Mouse (Mus musculus): ENCODE measurements around the gene Mtmr2. TPM values are rescaled to one million over a fixed set of nuclear protein-coding genes. Genes with fewer than 3 reads are reported as not detected.

Gene Mtmr2
- polyA plus RNA-seq, 1 experiment from 2014 or later, result 62.6 TPM

GRCm38 (mm10) chr9:13794302-13794701 lies 46.1 kb downstream of the Mtmr2 start:
- Histone ChIP-seq H3K9ac (replicated peaks; ENCODE audit: low read depth) (no peak overlapping the region), H3K27me3 (replicated peaks; ENCODE audit: insufficient read depth, low read length) (no peaks in the 10 kb centered on the region), H3K27ac (ENCODE audit: low read length) (no peak overlapping the region), H3K4me2 (replicated peaks; ENCODE audit: low read depth, low read length) (no peak overlapping the region), H3K9me3 (ENCODE audit: low read length) (no peaks in the 10 kb centered on the region), H3K4me3 (ENCODE audit: low read depth, low read length) (no peak overlapping the region), H3K4me1 (ENCODE audit: insufficient read depth, low read depth, low read length) (no peaks in the 10 kb centered on the region), H3K36me3 (ENCODE audit: insufficient read depth, low read length) (peaks cover 29% of the 10 kb centered on the region; the same call in 1 of the 2 replicates)
- TF ChIP-seq EP300 (IDR thresholded peaks at IDR 0.05) (no peak), CTCF (IDR thresholded peaks at IDR 0.05) (peak; percentile 9; the same call in 1 of the 2 replicates)
- 65% methylated on average over 1 of the region's 1 CpGs for WGBS
- DNase-seq (ENCODE audit: low spot score) (no peak), ATAC-seq (no peak)

- no peak for TF ChIP-seq EP300 (IDR thresholded peaks at IDR 0.05)
- no peak for TF ChIP-seq CTCF (IDR thresholded peaks at IDR 0.05)
- Histone ChIP-seq H3K9me3 (ENCODE audit: low read length) (no peaks in the 10 kb centered on the region), H3K36me3 (ENCODE audit: insufficient read depth, low read length) (peaks cover 31% of the 10 kb centered on the region; the same call in 1 of the 2 replicates), H3K27ac (ENCODE audit: low read length) (no peak overlapping the region), H3K4me3 (ENCODE audit: low read depth, low read length) (no peak overlapping the region), H3K9ac (replicated peaks; ENCODE audit: low read depth) (no peak overlapping the region), H3K27me3 (replicated peaks; ENCODE audit: insufficient read depth, low read length) (no peaks in the 10 kb centered on the region), H3K4me2 (replicated peaks; ENCODE audit: low read depth, low read length) (no peak overlapping the region), H3K4me1 (ENCODE audit: insufficient read depth, low read depth, low read length) (no peaks in the 10 kb centered on the region)
- ATAC-seq, result no peak
- DNase-seq (ENCODE audit: low spot score), result no peak
- 96% methylated on average over 2 of the region's 2 CpGs for WGBS
Measured at GRCm38 (mm10) chr9:13794756-13795155, 46.5 kb downstream of the Mtmr2 start.

- TF ChIP-seq EP300 (IDR thresholded peaks at IDR 0.05) (no peak), CTCF (IDR thresholded peaks at IDR 0.05) (no peak)
- no peak overlapping the region for H3K9ac ChIP-seq (replicated peaks; ENCODE audit: low read depth)
- H3K4me2 ChIP-seq (replicated peaks; ENCODE audit: low read depth, low read length), result no peak overlapping the region
- H3K4me3 ChIP-seq (ENCODE audit: low read depth, low read length), result no peak overlapping the region
- WGBS, result 81% methylated on average over 1 of the region's 1 CpGs
- H3K36me3 ChIP-seq (ENCODE audit: insufficient read depth, low read length), result peaks cover 23% of the 10 kb centered on the region
- ATAC-seq (no peak), DNase-seq (ENCODE audit: low spot score) (no peak)
- H3K4me1 ChIP-seq (ENCODE audit: insufficient read depth, low read depth, low read length), result no peaks in the 10 kb centered on the region
- H3K9me3 ChIP-seq (ENCODE audit: low read length), result no peaks in the 10 kb centered on the region
- H3K27me3 ChIP-seq (replicated peaks; ENCODE audit: insufficient read depth, low read length), result no peaks in the 10 kb centered on the region
- no peak overlapping the region for H3K27ac ChIP-seq (ENCODE audit: low read length)
Measured at GRCm38 (mm10) chr9:13804480-13804879, 56.3 kb downstream of the Mtmr2 start.

GRCm38 (mm10) chr9:13806854-13807253 lies 58.6 kb downstream of the Mtmr2 start:
- H3K4me3 ChIP-seq (ENCODE audit: low read depth, low read length), result no peak overlapping the region
- no peaks in the 10 kb centered on the region for H3K9me3 ChIP-seq (ENCODE audit: low read length)
- ATAC-seq (peak; percentile 91), DNase-seq (ENCODE audit: low spot score) (peak; percentile 62)
- H3K36me3 ChIP-seq (ENCODE audit: insufficient read depth, low read length), result peaks cover 20% of the 10 kb centered on the region
- no peaks in the 10 kb centered on the region for H3K4me1 ChIP-seq (ENCODE audit: insufficient read depth, low read depth, low read length)
- H3K4me2 ChIP-seq (replicated peaks; ENCODE audit: low read depth, low read length), result no peak overlapping the region
- no peak overlapping the region for H3K9ac ChIP-seq (replicated peaks; ENCODE audit: low read depth)
- H3K27ac ChIP-seq (ENCODE audit: low read length), result no peak overlapping the region
- H3K27me3 ChIP-seq (replicated peaks; ENCODE audit: insufficient read depth, low read length), result no peaks in the 10 kb centered on the region
- WGBS, result 74% methylated on average over 7 of the region's 7 CpGs
- TF ChIP-seq EP300 (IDR thresholded peaks at IDR 0.05), result peak; percentile 84
- TF ChIP-seq CTCF (IDR thresholded peaks at IDR 0.05), result no peak

- Histone ChIP-seq H3K36me3 (ENCODE audit: insufficient read depth, low read length) (peaks cover 23% of the 10 kb centered on the region), H3K9ac (replicated peaks; ENCODE audit: low read depth) (no peak overlapping the region), H3K27me3 (replicated peaks; ENCODE audit: insufficient read depth, low read length) (no peaks in the 10 kb centered on the region), H3K4me2 (replicated peaks; ENCODE audit: low read depth, low read length) (no peak overlapping the region), H3K27ac (ENCODE audit: low read length) (no peak overlapping the region), H3K9me3 (ENCODE audit: low read length) (no peaks in the 10 kb centered on the region), H3K4me1 (ENCODE audit: insufficient read depth, low read depth, low read length) (no peaks in the 10 kb centered on the region), H3K4me3 (ENCODE audit: low read depth, low read length) (no peak overlapping the region)
- WGBS, result 79% methylated on average over 5 of the region's 5 CpGs
- ATAC-seq, result peak; percentile 37; the same call in 1 of the 2 replicates
- TF ChIP-seq EP300 (IDR thresholded peaks at IDR 0.05) (no peak), CTCF (IDR thresholded peaks at IDR 0.05) (no peak)
- no peak for DNase-seq (ENCODE audit: low spot score)
Measured at GRCm38 (mm10) chr9:13807657-13808056, 59.4 kb downstream of the Mtmr2 start.

GRCm38 (mm10) chr9:13809937-13810336 lies 61.7 kb downstream of the Mtmr2 start:
- H3K4me3 ChIP-seq (ENCODE audit: low read depth, low read length), result no peak overlapping the region
- TF ChIP-seq CTCF (IDR thresholded peaks at IDR 0.05), result peak; percentile 52
- no peak for TF ChIP-seq EP300 (IDR thresholded peaks at IDR 0.05)
- H3K4me1 ChIP-seq (ENCODE audit: insufficient read depth, low read depth, low read length), result no peaks in the 10 kb centered on the region
- no peaks in the 10 kb centered on the region for H3K9me3 ChIP-seq (ENCODE audit: low read length)
- H3K4me2 ChIP-seq (replicated peaks; ENCODE audit: low read depth, low read length), result no peak overlapping the region
- H3K27ac ChIP-seq (ENCODE audit: low read length), result no peak overlapping the region
- ATAC-seq (no peak), DNase-seq (ENCODE audit: low spot score) (peak; percentile 13)
- H3K27me3 ChIP-seq (replicated peaks; ENCODE audit: insufficient read depth, low read length), result no peaks in the 10 kb centered on the region
- H3K9ac ChIP-seq (replicated peaks; ENCODE audit: low read depth), result no peak overlapping the region
- peaks cover 32% of the 10 kb centered on the region for H3K36me3 ChIP-seq (ENCODE audit: insufficient read depth, low read length)

GRCm38 (mm10) chr9:13818369-13818768 lies 70.2 kb downstream of the Mtmr2 start:
- Histone ChIP-seq H3K4me3 (ENCODE audit: low read depth, low read length) (no peak overlapping the region), H3K36me3 (ENCODE audit: insufficient read depth, low read length) (peaks cover 41% of the 10 kb centered on the region), H3K4me2 (replicated peaks; ENCODE audit: low read depth, low read length) (no peak overlapping the region), H3K4me1 (ENCODE audit: insufficient read depth, low read depth, low read length) (no peaks in the 10 kb centered on the region), H3K9ac (replicated peaks; ENCODE audit: low read depth) (no peak overlapping the region), H3K27ac (ENCODE audit: low read length) (no peak overlapping the region), H3K9me3 (ENCODE audit: low read length) (no peaks in the 10 kb centered on the region), H3K27me3 (replicated peaks; ENCODE audit: insufficient read depth, low read length) (no peaks in the 10 kb centered on the region)
- TF ChIP-seq EP300 (IDR thresholded peaks at IDR 0.05) (no peak), CTCF (IDR thresholded peaks at IDR 0.05) (no peak)
- no peak for ATAC-seq
- DNase-seq (ENCODE audit: low spot score), result no peak
- 91% methylated on average over 9 of the region's 9 CpGs for WGBS

All from lung, postnatal 0 days (tissue).